Mouse (Mus musculus): Measurements from ENCODE around the gene Zfp383.

- TF ChIP-seq POLR2A (IDR thresholded peaks at IDR 0.05; ENCODE audit: borderline replicate concordance, control insufficient read depth, low read depth, low read length) (no peak), CTCF (IDR thresholded peaks at IDR 0.05; ENCODE audit: control insufficient read depth, insufficient read depth, low read length) (no peak)
Measured at GRCm38 (mm10) chr7:29944201-29944600, 36.2 kb downstream of the Zfp383 start.

Data from bone marrow, adult 2 months (tissue).